21 mouse cellular contexts compared by ENCODE assay signal in the genomic region with DNA sequence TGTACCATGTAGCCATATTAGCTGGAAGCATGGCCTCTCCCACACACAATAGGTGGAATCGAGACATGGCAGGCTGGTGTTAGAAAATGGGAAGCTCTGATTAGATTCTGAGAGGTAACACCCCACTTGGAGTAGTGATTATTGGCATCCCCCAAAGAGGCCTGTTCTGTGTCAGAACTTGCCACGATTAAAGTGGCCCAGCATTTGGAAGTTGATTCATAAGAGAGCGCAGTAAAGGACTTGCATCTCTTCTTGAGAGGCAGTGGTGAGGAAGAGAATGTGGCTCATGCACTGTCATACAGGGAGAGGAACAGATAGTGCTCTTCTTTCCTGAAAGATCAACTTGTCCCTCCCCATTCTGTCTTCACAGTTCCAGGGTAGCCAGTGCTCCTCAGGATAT. TPM values are rescaled to one million over a fixed set of nuclear protein-coding genes. Genes with fewer than 3 reads are reported as not detected.
DNase-seq lines count a peak whose midpoint lies in the region; ATAC-seq lines count a peak whose summit lies in the region.
"Had no signal": no experiment of that assay in that cellular context is flagged by ENCODE, and none has a peak within 500 bp of the region (broad histone marks: within the 10 kb centered on the region; RNA-seq: fewer than 3 reads in every experiment).

No protein-coding gene starts in this region.

- H3K36me3 ChIP-seq in forebrain, embryonic 10.5 days (replicated peaks), result no peaks in the 10 kb centered on the region
- no peaks in the 10 kb centered on the region for H3K36me3 ChIP-seq in forebrain, embryonic 12.5 days (replicated peaks)
- H3K36me3 ChIP-seq in hindbrain, embryonic 10.5 days, result no peaks in the 10 kb centered on the region
- H3K36me3 ChIP-seq in hindbrain, embryonic 12.5 days, result no peaks in the 10 kb centered on the region
- H3K36me3 ChIP-seq in midbrain, embryonic 10.5 days, result no peaks in the 10 kb centered on the region
- H3K36me3 ChIP-seq in midbrain, embryonic 13.5 days, result no peaks in the 10 kb centered on the region
- no peaks in the 10 kb centered on the region for H3K36me3 ChIP-seq in embryonic facial prominence, embryonic 10.5 days (replicated peaks)
- H3K36me3 ChIP-seq: embryonic facial prominence, embryonic 12.5 days; forebrain, embryonic 15.5 days; G1E had no signal

- WGBS in forebrain, embryonic 10.5 days, result 90% methylated on average over 3 of the region's 3 CpGs
- 78% methylated on average over 3 of the region's 3 CpGs for WGBS in forebrain, embryonic 12.5 days
- 88% methylated on average over 3 of the region's 3 CpGs for WGBS in hindbrain, embryonic 10.5 days
- WGBS in hindbrain, embryonic 12.5 days, result 89% methylated on average over 3 of the region's 3 CpGs
- 90% methylated on average over 3 of the region's 3 CpGs for WGBS in midbrain, embryonic 10.5 days
- 89% methylated on average over 3 of the region's 3 CpGs for WGBS in midbrain, embryonic 13.5 days
- WGBS in embryonic facial prominence, embryonic 10.5 days, result 87% methylated on average over 3 of the region's 3 CpGs

- H3K27ac ChIP-seq in forebrain, embryonic 10.5 days, result peak overlapping the region; percentile 40; the same call in 1 of the 2 replicates
- H3K27ac ChIP-seq in forebrain, embryonic 12.5 days, result no peak overlapping the region
- peak overlapping the region; percentile 82 for H3K27ac ChIP-seq in hindbrain, embryonic 10.5 days
- no peak overlapping the region for H3K27ac ChIP-seq in hindbrain, embryonic 12.5 days
- H3K27ac ChIP-seq in midbrain, embryonic 10.5 days (replicated peaks), result peak overlapping the region; percentile 52; the same call in 1 of the 2 replicates
- H3K27ac ChIP-seq in midbrain, embryonic 13.5 days, result no peak overlapping the region
- H3K27ac ChIP-seq in embryonic facial prominence, embryonic 10.5 days (replicated peaks), result peak overlapping the region; percentile 24
- H3K27ac ChIP-seq: embryonic facial prominence, embryonic 12.5 days; forebrain, embryonic 13.5 days; forebrain, embryonic 15.5 days had no signal

- no peaks in the 10 kb centered on the region for H3K27me3 ChIP-seq in forebrain, embryonic 10.5 days (ENCODE audit: poor library complexity, severe bottlenecking)
- no peaks in the 10 kb centered on the region for H3K27me3 ChIP-seq in forebrain, embryonic 12.5 days
- peaks cover 9% of the 10 kb centered on the region for H3K27me3 ChIP-seq in hindbrain, embryonic 10.5 days (ENCODE audit: insufficient read depth, poor library complexity, severe bottlenecking)
- H3K27me3 ChIP-seq in hindbrain, embryonic 12.5 days, result no peaks in the 10 kb centered on the region
- peaks cover 7% of the 10 kb centered on the region; the same call in 1 of the 2 replicates for H3K27me3 ChIP-seq in midbrain, embryonic 10.5 days (ENCODE audit: low read depth, poor library complexity, severe bottlenecking)
- no peaks in the 10 kb centered on the region for H3K27me3 ChIP-seq in midbrain, embryonic 13.5 days
- H3K27me3 ChIP-seq in embryonic facial prominence, embryonic 10.5 days (replicated peaks; ENCODE audit: low read depth, poor library complexity, severe bottlenecking), result no peaks in the 10 kb centered on the region
- H3K27me3 ChIP-seq: CH12.LX; embryonic facial prominence, embryonic 12.5 days; forebrain, embryonic 13.5 days; forebrain, embryonic 15.5 days; Patski had no signal

- no peak overlapping the region for H3K4me3 ChIP-seq in forebrain, embryonic 10.5 days
- no peak overlapping the region for H3K4me3 ChIP-seq in forebrain, embryonic 12.5 days (replicated peaks)
- no peak overlapping the region for H3K4me3 ChIP-seq in hindbrain, embryonic 10.5 days
- H3K4me3 ChIP-seq in hindbrain, embryonic 12.5 days, result no peak overlapping the region
- H3K4me3 ChIP-seq in midbrain, embryonic 10.5 days, result no peak overlapping the region
- no peak overlapping the region for H3K4me3 ChIP-seq in midbrain, embryonic 13.5 days (replicated peaks)
- no peak overlapping the region for H3K4me3 ChIP-seq in embryonic facial prominence, embryonic 10.5 days
- H3K4me3 ChIP-seq: embryonic facial prominence, embryonic 12.5 days; forebrain, embryonic 13.5 days; forebrain, embryonic 15.5 days had no signal

- no peak overlapping the region for H3K9ac ChIP-seq in forebrain, embryonic 12.5 days
- no peak overlapping the region for H3K9ac ChIP-seq in hindbrain, embryonic 12.5 days
- H3K9ac ChIP-seq in midbrain, embryonic 13.5 days (replicated peaks), result no peak overlapping the region
- H3K9ac ChIP-seq: embryonic facial prominence, embryonic 12.5 days; forebrain, embryonic 13.5 days; forebrain, embryonic 15.5 days; forebrain, postnatal 0 days had no signal

- no peak for DNase-seq in forebrain, embryonic 10.5 days (ENCODE audit: extremely low spot score, low spot score)
- DNase-seq in hindbrain, embryonic 10.5 days (ENCODE audit: low spot score), result no peak
- no peak for DNase-seq in midbrain, embryonic 10.5 days (ENCODE audit: low spot score)
- no peak for DNase-seq in embryonic facial prominence, embryonic 10.5 days (ENCODE audit: low spot score)
- DNase-seq: adrenal gland, adult 8-10 months; adrenal gland, postnatal 14 days; adrenal gland, postnatal 36 days; B cell, adult 2 months; embryo, embryonic 11 days had no signal

- peaks cover 36% of the 10 kb centered on the region for H3K4me1 ChIP-seq in forebrain, embryonic 10.5 days
- peaks cover 19% of the 10 kb centered on the region for H3K4me1 ChIP-seq in forebrain, embryonic 12.5 days
- peaks cover 42% of the 10 kb centered on the region for H3K4me1 ChIP-seq in hindbrain, embryonic 10.5 days (replicated peaks)
- H3K4me1 ChIP-seq in hindbrain, embryonic 12.5 days, result peaks cover 24% of the 10 kb centered on the region
- peaks cover 34% of the 10 kb centered on the region for H3K4me1 ChIP-seq in midbrain, embryonic 10.5 days
- H3K4me1 ChIP-seq in midbrain, embryonic 13.5 days (replicated peaks), result peaks cover 20% of the 10 kb centered on the region
- H3K4me1 ChIP-seq in embryonic facial prominence, embryonic 10.5 days, result peaks cover 37% of the 10 kb centered on the region

- H3K9me3 ChIP-seq in forebrain, embryonic 10.5 days, result peaks cover 4% of the 10 kb centered on the region; the same call in 1 of the 2 replicates
- H3K9me3 ChIP-seq in forebrain, embryonic 12.5 days, result no peaks in the 10 kb centered on the region
- H3K9me3 ChIP-seq in hindbrain, embryonic 10.5 days, result no peaks in the 10 kb centered on the region
- H3K9me3 ChIP-seq in hindbrain, embryonic 12.5 days (replicated peaks), result peaks cover 6% of the 10 kb centered on the region
- no peaks in the 10 kb centered on the region for H3K9me3 ChIP-seq in midbrain, embryonic 10.5 days (replicated peaks)
- no peaks in the 10 kb centered on the region for H3K9me3 ChIP-seq in midbrain, embryonic 13.5 days
- 0 out of 2 replicates have a peak, but pooled peaks cover 4% of the 10 kb centered on the region for H3K9me3 ChIP-seq in embryonic facial prominence, embryonic 10.5 days
- H3K9me3 ChIP-seq: embryonic facial prominence, embryonic 12.5 days; forebrain, embryonic 13.5 days; forebrain, embryonic 15.5 days; G1E had no signal

- no peak for ATAC-seq in forebrain, embryonic 12.5 days (ENCODE audit: low FRiP score)
- no peak for ATAC-seq in hindbrain, embryonic 12.5 days (ENCODE audit: low FRiP score)
- no peak for ATAC-seq in midbrain, embryonic 13.5 days
- ATAC-seq: activated CD4-positive, CD25-positive, alpha-beta regulatory T cell, adult 4 months; CD4-positive, CD25-positive, alpha-beta regulatory T cell, adult 4 months; forebrain, embryonic 13.5 days; forebrain, embryonic 15.5 days; forebrain, postnatal 0 days; Patski had no signal

- no peak overlapping the region for H3K4me2 ChIP-seq in forebrain, embryonic 12.5 days
- no peak overlapping the region for H3K4me2 ChIP-seq in hindbrain, embryonic 12.5 days (replicated peaks)
- H3K4me2 ChIP-seq in midbrain, embryonic 13.5 days (replicated peaks), result no peak overlapping the region
- H3K4me2 ChIP-seq: embryonic facial prominence, embryonic 12.5 days; forebrain, embryonic 13.5 days; forebrain, embryonic 15.5 days had no signal

RNA-seq across cellular contexts. Expression of a gene that starts 34.1 kb away (rescaled TPM):
- polyA plus RNA-seq in forebrain, embryonic 10.5 days (2016; fragmentation: Nextera tagmentation; extraction: Ambion mirVana), result not detected in 2 replicates
- not detected in 2 replicates for polyA plus RNA-seq in forebrain, embryonic 12.5 days (2016; fragmentation: Nextera tagmentation; extraction: Ambion mirVana)
- 0.30 TPM in 1 of 2 replicates, not detected in the other for polyA plus RNA-seq in hindbrain, embryonic 10.5 days (2016; fragmentation: Nextera tagmentation; extraction: Ambion mirVana)
- polyA plus RNA-seq in hindbrain, embryonic 12.5 days (2016; fragmentation: Nextera tagmentation; extraction: Ambion mirVana), result not detected in 2 replicates
- not detected in 2 replicates for polyA plus RNA-seq in midbrain, embryonic 10.5 days (2016; fragmentation: Nextera tagmentation; extraction: Ambion mirVana)
- polyA plus RNA-seq in midbrain, embryonic 13.5 days (2015; fragmentation: Nextera tagmentation; extraction: Ambion mirVana), result not detected in 2 replicates
- polyA plus RNA-seq in embryonic facial prominence, embryonic 10.5 days (2016; fragmentation: Nextera tagmentation; extraction: Ambion mirVana), result 0.29 TPM in 1 of 2 replicates, not detected in the other
- polyA plus RNA-seq: activated CD4-positive, CD25-positive, alpha-beta regulatory T cell, adult 4 months; CD4-positive, CD25-positive, alpha-beta regulatory T cell, adult 4 months; forebrain, embryonic 13.5 days; forebrain, embryonic 15.5 days; forebrain, postnatal 0 days; G1E; Patski had no signal

Comparison
In these comparisons a context has a peak if more than half of its experiments do, and no peak if none do; other contexts are left out.
1. H3K27ac ChIP-seq: peak in forebrain, embryonic 10.5 days (single experiment), hindbrain, embryonic 10.5 days (single experiment), midbrain, embryonic 10.5 days (single experiment) and embryonic facial prominence, embryonic 10.5 days (single experiment); none in forebrain, embryonic 12.5 days (single experiment), hindbrain, embryonic 12.5 days (single experiment) and midbrain, embryonic 13.5 days (single experiment).